In the genomic region with DNA sequence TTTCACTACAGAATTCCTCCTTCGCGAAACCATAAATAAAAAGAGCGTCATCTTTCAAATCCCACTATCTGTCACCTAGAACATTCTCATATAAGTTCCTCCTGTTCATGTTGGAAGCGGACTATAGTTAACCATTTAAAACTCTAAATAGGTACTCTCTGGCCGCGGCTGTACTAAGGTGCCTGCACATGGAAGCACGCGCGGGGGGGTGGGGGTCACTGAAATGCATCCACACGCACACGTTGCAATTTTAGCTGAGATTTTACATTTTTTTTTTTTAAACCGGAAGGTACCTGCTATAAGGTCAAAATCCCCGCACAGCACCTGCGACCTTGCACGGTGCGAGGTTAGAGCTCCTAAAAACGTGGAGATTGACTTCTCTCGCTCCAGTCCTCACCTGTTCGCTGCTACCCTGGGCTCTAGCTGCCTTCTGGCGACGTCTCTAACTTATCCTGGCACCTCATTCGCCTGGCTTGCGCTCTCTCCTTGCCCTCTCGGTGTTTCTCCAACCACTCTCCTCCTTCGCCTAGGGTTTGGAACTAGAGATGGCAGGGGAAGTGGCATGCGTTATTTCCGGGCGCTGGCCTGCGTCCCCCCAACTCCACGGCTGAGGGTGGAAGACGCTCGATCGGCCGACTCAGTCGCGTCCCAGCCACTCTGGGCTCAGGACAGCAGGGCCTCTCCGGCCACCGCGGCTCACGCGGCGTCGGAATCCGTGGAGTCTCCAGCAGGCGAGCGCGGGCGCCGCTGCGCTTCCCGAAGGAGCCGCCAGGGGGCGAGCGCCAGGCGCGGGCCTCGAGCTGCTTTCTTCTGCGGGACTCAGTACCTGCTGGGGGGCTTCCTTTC, we compare ENCODE assay signal across 8 mouse cellular contexts. TPM values are rescaled to one million over a fixed set of nuclear protein-coding genes. Genes with fewer than 3 reads are reported as not detected.
DNase-seq lines count a peak whose midpoint lies in the region; ATAC-seq lines count a peak whose summit lies in the region.

No protein-coding gene starts in this region.

- peak overlapping the region; percentile 96 for H3K27ac ChIP-seq in forebrain, embryonic 15.5 days (replicated peaks)
- H3K27ac ChIP-seq in liver, embryonic 15.5 days (replicated peaks): no peak overlapping the region; the same call in 1 of the 2 replicates
- H3K27ac ChIP-seq in neural tube, embryonic 11.5 days (ENCODE audit: low read depth, low read length): peak overlapping the region; percentile 70; the same call in 1 of the 2 replicates
- H3K27ac ChIP-seq in stomach, embryonic 15.5 days: peak overlapping the region; percentile 100

- under 1% methylated on average over 58 of the region's 58 CpGs for WGBS in forebrain, embryonic 15.5 days
- under 1% methylated on average over 58 of the region's 58 CpGs for WGBS in large intestine, adult 2 months
- WGBS in liver, embryonic 15.5 days (ENCODE audit: insufficient replicate concordance): under 1% methylated on average over 58 of the region's 58 CpGs
- WGBS in neural tube, embryonic 11.5 days: under 1% methylated on average over 58 of the region's 58 CpGs
- WGBS in stomach, embryonic 15.5 days: under 1% methylated on average over 58 of the region's 58 CpGs

- peak overlapping the region; percentile 67 for H3K4me3 ChIP-seq in forebrain, embryonic 15.5 days
- peak overlapping the region; percentile 58 for H3K4me3 ChIP-seq in liver, embryonic 15.5 days (replicated peaks)
- peak overlapping the region; percentile 64 for H3K4me3 ChIP-seq in neural tube, embryonic 11.5 days (ENCODE audit: low read depth, low read length)
- peak overlapping the region; percentile 84 for H3K4me3 ChIP-seq in stomach, embryonic 15.5 days (replicated peaks)

- no peaks in the 10 kb centered on the region for H3K36me3 ChIP-seq in forebrain, embryonic 15.5 days
- H3K36me3 ChIP-seq in liver, embryonic 15.5 days (replicated peaks): no peaks in the 10 kb centered on the region
- H3K36me3 ChIP-seq in neural tube, embryonic 11.5 days (ENCODE audit: control insufficient read depth, insufficient read depth, low read length): no peaks in the 10 kb centered on the region
- H3K36me3 ChIP-seq in stomach, embryonic 15.5 days: no peaks in the 10 kb centered on the region

- H3K4me1 ChIP-seq in forebrain, embryonic 15.5 days: peaks cover 28% of the 10 kb centered on the region
- H3K4me1 ChIP-seq in liver, embryonic 15.5 days (replicated peaks): no peaks in the 10 kb centered on the region
- peaks cover 10% of the 10 kb centered on the region; the same call in 1 of the 2 replicates for H3K4me1 ChIP-seq in neural tube, embryonic 11.5 days (ENCODE audit: control insufficient read depth, insufficient read depth, low read length)
- peaks cover 6% of the 10 kb centered on the region for H3K4me1 ChIP-seq in stomach, embryonic 15.5 days

- H3K4me2 ChIP-seq in forebrain, embryonic 15.5 days (replicated peaks): peak overlapping the region; percentile 99
- H3K4me2 ChIP-seq in liver, embryonic 15.5 days: peak overlapping the region; percentile 74
- H3K4me2 ChIP-seq in neural tube, embryonic 11.5 days (ENCODE audit: low read depth): peak overlapping the region; percentile 92
- H3K4me2 ChIP-seq in stomach, embryonic 15.5 days: peak overlapping the region; percentile 94

- H3K9ac ChIP-seq in forebrain, embryonic 15.5 days (replicated peaks): peak overlapping the region; percentile 73
- H3K9ac ChIP-seq in liver, embryonic 15.5 days: peak overlapping the region; percentile 21; the same call in 1 of the 2 replicates
- peak overlapping the region; percentile 84 for H3K9ac ChIP-seq in neural tube, embryonic 11.5 days (ENCODE audit: low read length)
- peak overlapping the region; percentile 71 for H3K9ac ChIP-seq in stomach, embryonic 15.5 days

- intact Hi-C loops in heart, postnatal 14 days (cut with DNase I): loop anchor here (5.0 kb wide), 4 partner anchors 314 to 586 kb away; no protein-coding TSS in a partner anchor

- peak; percentile 96 to 97 for DNase-seq in heart, postnatal 14 days
- DNase-seq in large intestine, adult 2 months (ENCODE audit: low read depth, low spot score): peak; percentile 64
- DNase-seq in neural tube, embryonic 11.5 days (ENCODE audit: low spot score): peak; percentile 91

- peak; percentile 34 for ATAC-seq in CD4-positive, CD25-positive, alpha-beta regulatory T cell, adult 4 months
- ATAC-seq in cerebellum, adult (ENCODE audit: insufficient number of reproducible peaks, low FRiP score, low TSS enrichment): peak; percentile 69
- peak; percentile 20 for ATAC-seq in forebrain, embryonic 15.5 days (replicated peaks)
- ATAC-seq in liver, embryonic 15.5 days (ENCODE audit: insufficient read depth): 0 out of 2 replicates have a peak, but pooled peaks have one; percentile 2
- peak; percentile 11; the same call in 1 of the 2 replicates for ATAC-seq in neural tube, embryonic 11.5 days (ENCODE audit: insufficient read depth, low FRiP score, low TSS enrichment)
- ATAC-seq in stomach, embryonic 15.5 days (ENCODE audit: insufficient read depth, low FRiP score, low read depth): no peak

- H3K27me3 ChIP-seq in forebrain, embryonic 15.5 days: no peaks in the 10 kb centered on the region
- peaks cover 55% of the 10 kb centered on the region for H3K27me3 ChIP-seq in liver, embryonic 15.5 days
- H3K27me3 ChIP-seq in neural tube, embryonic 11.5 days (ENCODE audit: control insufficient read depth, insufficient read depth, low read length): no peaks in the 10 kb centered on the region
- H3K27me3 ChIP-seq in stomach, embryonic 15.5 days (replicated peaks): no peaks in the 10 kb centered on the region

- 0 out of 2 replicates have a peak, but pooled peaks cover 2% of the 10 kb centered on the region for H3K9me3 ChIP-seq in forebrain, embryonic 15.5 days
- no peaks in the 10 kb centered on the region for H3K9me3 ChIP-seq in liver, embryonic 15.5 days (replicated peaks)
- no peaks in the 10 kb centered on the region for H3K9me3 ChIP-seq in neural tube, embryonic 11.5 days (ENCODE audit: control insufficient read depth, low read length)
- no peaks in the 10 kb centered on the region for H3K9me3 ChIP-seq in stomach, embryonic 15.5 days

RNA-seq across cellular contexts. Expression of a gene that starts 1.9 kb away (rescaled TPM):
- polyA plus RNA-seq in CD4-positive, CD25-positive, alpha-beta regulatory T cell, adult 4 months (2017; shearing (Covaris generic)): under 1 TPM in 1 of 2 experiments, not detected in 1; 0.29 TPM
- polyA plus RNA-seq in forebrain, embryonic 15.5 days (2015; fragmentation: Nextera tagmentation; extraction: Ambion mirVana): 27.5 and 34.4 TPM in 2 replicates
- 10 to 100 TPM; 34.6 to 35.7 TPM for total RNA-seq in heart, postnatal 14 days (2021)
- 7.7 and 12.4 TPM in 2 replicates for polyA plus RNA-seq in large intestine, adult 2 months (2012; rRNA removed)
- polyA plus RNA-seq in liver, embryonic 15.5 days (2015; fragmentation: Nextera tagmentation; extraction: Ambion mirVana): 2.6 and 3.2 TPM in 2 replicates
- polyA plus RNA-seq in neural tube, embryonic 11.5 days (2014; fragmentation: Nextera tagmentation; extraction: Ambion mirVana): 26.4 and 30.1 TPM in 2 replicates
- 53.3 and 53.8 TPM in 2 replicates for polyA plus RNA-seq in stomach, embryonic 15.5 days (2015; fragmentation: Nextera tagmentation; extraction: Ambion mirVana)

Comparison
In these comparisons a context has a peak if more than half of its experiments do, and no peak if none do; other contexts are left out.
1. H3K9ac ChIP-seq: peak in every context shown above with its lines; median percentile 84 in neural tube, embryonic 11.5 days; 73 in forebrain, embryonic 15.5 days; 71 in stomach, embryonic 15.5 days; 21 in liver, embryonic 15.5 days.